ENCODE assay signal across 10 mouse cellular contexts in genomic region chr1:93805221-93805951, GRCm38 (mm10). TPM values are rescaled to one million over a fixed set of nuclear protein-coding genes. Genes with fewer than 3 reads are reported as not detected.
DNase-seq lines count a peak whose midpoint lies in the region; ATAC-seq and TF ChIP-seq lines count a peak whose summit lies in the region.
"Had no signal": no experiment of that assay in that cellular context is flagged by ENCODE, and none has a peak within 500 bp of the region (broad histone marks: within the 10 kb centered on the region; RNA-seq: fewer than 3 reads in every experiment).

No protein-coding gene starts in this region.

- no peak for ATAC-seq in heart, embryonic 11.5 days (replicated peaks; ENCODE audit: insufficient number of reproducible peaks, low FRiP score, low TSS enrichment)
- ATAC-seq in stomach, postnatal 0 days (ENCODE audit: low FRiP score, low TSS enrichment): no peak

- no peaks in the 10 kb centered on the region for H3K27me3 ChIP-seq in heart, embryonic 11.5 days (ENCODE audit: control insufficient read depth, insufficient read depth, low read length)
- no peaks in the 10 kb centered on the region for H3K27me3 ChIP-seq in stomach, postnatal 0 days (ENCODE audit: control insufficient read depth, insufficient read depth, low read length)

- TF ChIP-seq CTCF in stomach, postnatal 0 days (IDR thresholded peaks at IDR 0.05; ENCODE audit: low read depth): no peak

- DNase-seq in heart, adult 8-10 months (ENCODE audit: low spot score): no peak
- DNase-seq in spleen, adult 12 weeks (ENCODE audit: low spot score): peak; percentile 40
- DNase-seq in spleen, adult 18-20 months: no peak
- DNase-seq in liver: peak; percentile 74
- no peak for DNase-seq in stomach, postnatal 0 days (ENCODE audit: low spot score)
- no peak for DNase-seq in left cerebral cortex, adult 18-20 months (ENCODE audit: low spot score in 2 of 2)
- no peak for DNase-seq in gastrocnemius, postnatal 14 days
- DNase-seq: cerebellum, adult 11 months; right cerebral cortex, postnatal 4 days had no signal

- H3K36me3 ChIP-seq in heart, embryonic 11.5 days (ENCODE audit: control insufficient read depth, insufficient read depth, low read length): peaks cover 22% of the 10 kb centered on the region
- peaks cover 7% of the 10 kb centered on the region for H3K36me3 ChIP-seq in stomach, postnatal 0 days (ENCODE audit: control insufficient read depth, insufficient read depth, low read length)

- H3K4me2 ChIP-seq in heart, embryonic 11.5 days: peak overlapping the region; percentile 81
- no peak overlapping the region; the same call in 1 of the 2 replicates for H3K4me2 ChIP-seq in stomach, postnatal 0 days (replicated peaks; ENCODE audit: low read depth)

- H3K9ac ChIP-seq in heart, embryonic 11.5 days (ENCODE audit: low read depth, low read length): peak overlapping the region; percentile 22; the same call in 1 of the 2 replicates
- H3K9ac ChIP-seq in stomach, postnatal 0 days (ENCODE audit: low read length): 0 out of 2 replicates have a peak overlapping the region, but pooled peaks have one; percentile 2

- 66% methylated on average over 5 of the region's 5 CpGs for WGBS in heart, embryonic 11.5 days (ENCODE audit: insufficient replicate concordance)
- WGBS in stomach, postnatal 0 days: 63% methylated on average over 5 of the region's 5 CpGs

- peak overlapping the region; percentile 75 for H3K4me3 ChIP-seq in heart, embryonic 11.5 days (ENCODE audit: low read depth, low read length)
- H3K4me3 ChIP-seq in stomach, postnatal 0 days (ENCODE audit: low read depth, low read length): no peak overlapping the region

- no peak for TF ChIP-seq EP300 in stomach, postnatal 0 days (optimal IDR thresholded peaks at IDR 0.05)

- no peaks in the 10 kb centered on the region for H3K9me3 ChIP-seq in heart, embryonic 11.5 days (replicated peaks; ENCODE audit: control insufficient read depth, low read length)
- H3K9me3 ChIP-seq in stomach, postnatal 0 days (ENCODE audit: control insufficient read depth, low read length): no peaks in the 10 kb centered on the region

- peak overlapping the region; percentile 97; the same call in 1 of the 2 replicates for H3K27ac ChIP-seq in heart, embryonic 11.5 days (ENCODE audit: low read depth, low read length)
- H3K27ac ChIP-seq in stomach, postnatal 0 days (replicated peaks): no peak overlapping the region

- intact Hi-C loops in gastrocnemius, postnatal 14 days (cut with DNase I; ENCODE audit: low total_unique reads): no loop called here

- H3K4me1 ChIP-seq in heart, embryonic 11.5 days (ENCODE audit: control insufficient read depth, insufficient read depth, low read length): peaks cover 18% of the 10 kb centered on the region
- H3K4me1 ChIP-seq in stomach, postnatal 0 days (replicated peaks; ENCODE audit: control insufficient read depth, insufficient read depth): peaks cover 7% of the 10 kb centered on the region; the same call in 1 of the 2 replicates

RNA-seq across cellular contexts. Expression of gene Ing5, which starts 1.6 kb away (rescaled TPM):
- polyA plus RNA-seq in heart, embryonic 11.5 days (2014; fragmentation: Nextera tagmentation; extraction: Ambion mirVana): 14.4 and 15.5 TPM in 2 replicates
- 10 to 100 TPM; 10.3 to 15.0 (median 13.6) TPM for total RNA-seq in heart, adult 8-10 months (2022)
- 9.3 and 10.4 TPM in 2 replicates for polyA plus RNA-seq in stomach, postnatal 0 days (2015; fragmentation: Nextera tagmentation; extraction: Ambion mirVana)
- total RNA-seq in left cerebral cortex, adult 18-20 months (2021): 10 to 100 TPM; 16.0 TPM
- total RNA-seq in gastrocnemius, postnatal 14 days (2021): 1 to 10 TPM; 2.9 to 3.7 TPM

RNA-seq across cellular contexts. Expression of gene Dtymk, which starts 3.7 kb away (rescaled TPM):
- 201 and 206 TPM in 2 replicates for polyA plus RNA-seq in heart, embryonic 11.5 days (2014; fragmentation: Nextera tagmentation; extraction: Ambion mirVana)
- 10 to 100 TPM; 20.2 to 24.3 (median 20.9) TPM for total RNA-seq in heart, adult 8-10 months (2022)
- 108 and 110 TPM in 2 replicates for polyA plus RNA-seq in stomach, postnatal 0 days (2015; fragmentation: Nextera tagmentation; extraction: Ambion mirVana)
- total RNA-seq in left cerebral cortex, adult 18-20 months (2021): 10 to 100 TPM; 51.1 to 51.7 TPM
- total RNA-seq in gastrocnemius, postnatal 14 days (2021): 10 to 100 TPM; 16.8 to 23.8 TPM

RNA-seq across cellular contexts. Expression of gene D2hgdh, which starts 19.3 kb away (rescaled TPM):
- polyA plus RNA-seq in heart, embryonic 11.5 days (2014; fragmentation: Nextera tagmentation; extraction: Ambion mirVana): 12.0 and 12.9 TPM in 2 replicates
- total RNA-seq in heart, adult 8-10 months (2022): 10 to 100 TPM; 43.5 to 56.2 (median 48.4) TPM
- 7.5 and 8.6 TPM in 2 replicates for polyA plus RNA-seq in stomach, postnatal 0 days (2015; fragmentation: Nextera tagmentation; extraction: Ambion mirVana)
- 10 to 100 TPM; 11.7 to 13.4 TPM for total RNA-seq in left cerebral cortex, adult 18-20 months (2021)
- total RNA-seq in gastrocnemius, postnatal 14 days (2021): 10 to 100 TPM; 24.8 to 25.8 TPM

RNA-seq across cellular contexts. Expression of gene Thap4, which starts 50.7 kb away (rescaled TPM):
- polyA plus RNA-seq in heart, embryonic 11.5 days (2014; fragmentation: Nextera tagmentation; extraction: Ambion mirVana): 49.5 and 53.3 TPM in 2 replicates
- 10 to 100 TPM; 70.4 to 90.9 (median 77.0) TPM for total RNA-seq in heart, adult 8-10 months (2022)
- polyA plus RNA-seq in stomach, postnatal 0 days (2015; fragmentation: Nextera tagmentation; extraction: Ambion mirVana): 47.8 and 52.3 TPM in 2 replicates
- 10 to 100 TPM; 43.5 to 44.2 TPM for total RNA-seq in left cerebral cortex, adult 18-20 months (2021)
- 10 to 100 TPM; 40.5 to 41.0 TPM for total RNA-seq in gastrocnemius, postnatal 14 days (2021)

RNA-seq across cellular contexts. Expression of gene Atg4b, which starts 54.1 kb away (rescaled TPM):
- polyA plus RNA-seq in heart, embryonic 11.5 days (2014; fragmentation: Nextera tagmentation; extraction: Ambion mirVana): 70.6 and 70.9 TPM in 2 replicates
- total RNA-seq in heart, adult 8-10 months (2022): 10 to 100 TPM; 28.5 to 35.3 (median 34.6) TPM
- polyA plus RNA-seq in stomach, postnatal 0 days (2015; fragmentation: Nextera tagmentation; extraction: Ambion mirVana): 61.7 and 63.0 TPM in 2 replicates
- 10 to 100 TPM; 79.0 to 85.3 TPM for total RNA-seq in left cerebral cortex, adult 18-20 months (2021)
- 10 to 100 TPM; 29.9 to 36.9 TPM for total RNA-seq in gastrocnemius, postnatal 14 days (2021)

Comparison
In these comparisons a context has a peak if more than half of its experiments do, and no peak if none do; other contexts are left out.
1. DNase-seq: peak in spleen, adult 12 weeks (single experiment) and liver (single experiment); none in heart, adult 8-10 months (single experiment), spleen, adult 18-20 months (0 of 2), stomach, postnatal 0 days (single experiment), left cerebral cortex, adult 18-20 months (0 of 2) and gastrocnemius, postnatal 14 days (single experiment).